Mouse (Mus musculus) myocyte (in vitro differentiated cells): ENCODE data around the gene Hoxb7.

Source experiments
- CEBPB ChIP-seq: IDR thresholded peaks from 2 replicates; pipeline ENCODE4 v1.6.1; 2011; ENCODE audit warnings: mild to moderate bottlenecking, moderate library complexity; ENCODE audit not compliant: poor library complexity, insufficient read depth, severe bottlenecking
- E2F4 ChIP-seq: IDR thresholded peaks from one replicate; pipeline ENCODE4 v1.6.1; 2011; ENCODE audit warnings: mild to moderate bottlenecking, control low read depth, moderate library complexity; ENCODE audit not compliant: insufficient read depth
- MAX ChIP-seq: IDR thresholded peaks from one replicate; pipeline ENCODE4 v1.6.1; 2011; ENCODE audit warnings: low read depth, mild to moderate bottlenecking, control low read depth
- MYOD1 ChIP-seq, 3 experiments: IDR thresholded peaks; one replicate each; pipeline ENCODE4 v1.6.1; 2011; ENCODE audit warnings: control low read depth in 2 of 3, low read depth in 2 of 3, mild to moderate bottlenecking in 2 of 3, moderate library complexity in 1 of 3; ENCODE audit not compliant: insufficient read length in 2 of 3, control insufficient read depth in 1 of 3
- MYOG ChIP-seq, 3 experiments: IDR thresholded peaks; one replicate each; pipeline ENCODE4 v1.6.1; 2011; ENCODE audit warnings: control low read depth in 2 of 3, low read depth in 2 of 3, mild to moderate bottlenecking in 2 of 3; ENCODE audit not compliant: insufficient read length in 2 of 3, control insufficient read depth in 1 of 3, insufficient read depth in 1 of 3
- POLR2A ChIP-seq: IDR thresholded peaks from one replicate; pipeline ENCODE4 v1.6.1; 2011; ENCODE audit warnings: low read depth, mild to moderate bottlenecking, control low read depth, moderate library complexity; ENCODE audit not compliant: insufficient read length
- POLR2AphosphoS2 ChIP-seq: IDR thresholded peaks from one replicate; pipeline ENCODE4 v1.6.1; 2011; ENCODE audit warnings: low read depth, control low read depth; ENCODE audit not compliant: insufficient read length
- REST ChIP-seq: IDR thresholded peaks from one replicate; pipeline ENCODE4 v1.6.1; 2011; ENCODE audit warnings: mild to moderate bottlenecking, control low read depth, moderate library complexity; ENCODE audit not compliant: insufficient read depth, insufficient read length
- TCF12 ChIP-seq: IDR thresholded peaks from one replicate; pipeline ENCODE4 v1.6.1; 2011; ENCODE audit warnings: mild to moderate bottlenecking, control low read depth; ENCODE audit not compliant: poor library complexity, insufficient read depth, severe bottlenecking
- USF1 ChIP-seq: IDR thresholded peaks from one replicate; pipeline ENCODE4 v1.6.1; 2011; ENCODE audit warnings: low read depth, mild to moderate bottlenecking, control low read depth, moderate library complexity

DNA sequence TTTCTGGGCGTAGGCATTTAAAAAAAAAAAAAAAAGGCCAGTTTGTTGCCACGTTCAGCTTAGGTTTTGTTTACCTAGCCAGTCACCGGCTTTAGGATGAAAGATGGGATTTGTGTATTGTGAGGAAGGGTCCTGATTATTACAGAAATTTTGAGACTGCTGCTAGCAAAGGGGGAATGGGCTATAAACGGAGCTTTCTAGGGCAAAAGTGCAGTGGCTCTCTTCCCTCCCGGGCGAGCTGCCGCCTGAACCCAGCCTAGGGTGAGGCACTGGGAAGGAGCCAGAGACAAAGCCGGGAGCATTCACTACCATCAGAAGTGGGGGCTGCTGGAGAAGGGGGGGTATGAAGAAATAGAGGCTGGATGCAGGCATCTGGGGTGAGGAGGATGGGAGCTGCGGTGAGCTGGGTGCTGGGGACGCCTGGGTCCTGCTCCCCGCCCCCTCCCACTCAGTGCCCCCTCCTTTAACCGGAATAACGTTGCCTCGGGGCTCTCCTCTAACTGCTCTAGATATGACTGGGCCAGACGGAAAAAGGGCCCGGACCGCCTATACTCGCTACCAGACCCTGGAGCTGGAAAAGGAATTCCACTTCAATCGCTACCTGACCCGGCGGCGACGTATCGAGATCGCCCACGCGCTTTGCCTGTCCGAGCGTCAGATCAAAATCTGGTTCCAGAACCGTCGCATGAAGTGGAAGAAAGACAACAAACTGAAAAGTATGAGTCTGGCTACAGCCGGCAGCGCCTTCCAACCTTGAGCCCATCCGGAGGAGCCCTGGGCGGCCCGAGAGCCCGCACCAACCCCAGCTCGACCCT lies 18.2 kb downstream of the Hoxb7 start:
- no peak for TF ChIP-seq POLR2A
- no peak for TF ChIP-seq POLR2AphosphoS2
- TF ChIP-seq USF1, result no peak
- TF ChIP-seq MAX, result no peak
- TF ChIP-seq E2F4, result no peak
- no peak for TF ChIP-seq MYOD1 (IDR thresholded peaks at IDR 0.05; ENCODE audit: control insufficient read depth in 1 of 3, insufficient read length in 2 of 3, low read depth in 2 of 3)
- TF ChIP-seq TCF12, result no peak
- TF ChIP-seq CEBPB, result no peak
- TF ChIP-seq REST, result no peak
- no peak for TF ChIP-seq MYOG (IDR thresholded peaks at IDR 0.05; ENCODE audit: control insufficient read depth in 1 of 3, insufficient read depth in 1 of 3, insufficient read length in 2 of 3, low read depth in 2 of 3)
